In the genomic region with DNA sequence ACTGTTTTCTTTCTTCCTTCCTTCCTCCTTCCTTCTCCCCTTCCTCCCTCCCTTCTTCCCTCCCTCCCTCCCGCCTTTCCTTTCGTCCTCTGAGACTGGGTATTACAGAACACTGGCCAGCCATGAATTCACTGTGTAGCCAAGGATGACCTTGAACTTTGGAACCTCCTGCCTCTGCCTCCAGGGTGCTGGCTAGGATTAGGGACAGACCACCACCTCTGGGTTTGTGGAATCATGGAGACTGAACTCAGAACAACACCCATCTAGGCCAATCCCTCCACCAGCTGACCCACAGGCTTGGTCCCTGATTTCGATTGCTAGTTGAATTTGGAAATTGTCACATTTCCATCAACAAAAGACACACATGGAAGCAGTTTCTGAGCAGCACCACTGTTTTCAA, we compare ENCODE assay signal across 13 mouse cellular contexts. TPM values are rescaled to one million over a fixed set of nuclear protein-coding genes. Genes with fewer than 3 reads are reported as not detected.
DNase-seq lines count a peak whose midpoint lies in the region; ATAC-seq and TF ChIP-seq lines count a peak whose summit lies in the region.
"Had no signal": no experiment of that assay in that cellular context is flagged by ENCODE, and none has a peak within 500 bp of the region (broad histone marks: within the 10 kb centered on the region; RNA-seq: fewer than 3 reads in every experiment).

No protein-coding gene starts in this region.

- H3K4me2 ChIP-seq in lung, embryonic 16.5 days (ENCODE audit: low read depth, low read length), result no peak overlapping the region
- H3K4me2 ChIP-seq in lung, postnatal 0 days (replicated peaks; ENCODE audit: low read depth, low read length), result no peak overlapping the region
- no peak overlapping the region for H3K4me2 ChIP-seq in forebrain, postnatal 0 days (ENCODE audit: low read depth)
- H3K4me2 ChIP-seq in stomach, postnatal 0 days (replicated peaks; ENCODE audit: low read depth), result no peak overlapping the region
- H3K4me2 ChIP-seq: heart, embryonic 12.5 days; limb, embryonic 13.5 days; midbrain, embryonic 12.5 days had no signal

- 52% methylated on average over 3 of the region's 3 CpGs for WGBS in lung, embryonic 16.5 days
- 65% methylated on average over 3 of the region's 3 CpGs for WGBS in lung, postnatal 0 days
- 46% methylated on average over 3 of the region's 3 CpGs for WGBS in forebrain, postnatal 0 days
- WGBS in stomach, postnatal 0 days, result 65% methylated on average over 3 of the region's 3 CpGs

- intact Hi-C loops in gastrocnemius, adult 2 months (cut with DNase I), result no loop called here

- DNase-seq in gastrocnemius, adult 2 months, result no peak
- no peak for DNase-seq in gastrocnemius, adult 18-20 months (ENCODE audit: low spot score)
- no peak for DNase-seq in lung, postnatal 0 days (ENCODE audit: low spot score)
- no peak for DNase-seq in forebrain, postnatal 0 days
- no peak for DNase-seq in stomach, postnatal 0 days (ENCODE audit: low spot score)
- DNase-seq in cerebellum, postnatal 4 days (ENCODE audit: low spot score in 2 of 2), result no peak
- DNase-seq in frontal cortex, postnatal 10 days (ENCODE audit: low spot score in 2 of 2), result no peak
- DNase-seq: kidney, adult 11 months; right cerebral cortex, postnatal 25 days had no signal

- H3K27me3 ChIP-seq in lung, embryonic 16.5 days (ENCODE audit: control insufficient read depth, insufficient read depth, low read depth, low read length), result no peaks in the 10 kb centered on the region
- H3K27me3 ChIP-seq in lung, postnatal 0 days (replicated peaks; ENCODE audit: insufficient read depth, low read length), result no peaks in the 10 kb centered on the region
- H3K27me3 ChIP-seq in forebrain, postnatal 0 days (ENCODE audit: insufficient read depth, low read length), result no peaks in the 10 kb centered on the region
- no peaks in the 10 kb centered on the region for H3K27me3 ChIP-seq in stomach, postnatal 0 days (ENCODE audit: control insufficient read depth, insufficient read depth, low read length)
- H3K27me3 ChIP-seq: heart, embryonic 12.5 days; limb, embryonic 13.5 days had no signal

- peak; percentile 18; the same call in 1 of the 2 replicates for ATAC-seq in lung, embryonic 16.5 days (ENCODE audit: low read depth)
- no peak for ATAC-seq in lung, postnatal 0 days
- no peak for ATAC-seq in forebrain, postnatal 0 days
- no peak for ATAC-seq in stomach, postnatal 0 days (ENCODE audit: low FRiP score, low TSS enrichment)

- H3K36me3 ChIP-seq in lung, embryonic 16.5 days (ENCODE audit: control insufficient read depth, insufficient read depth, low read length), result no peaks in the 10 kb centered on the region
- H3K36me3 ChIP-seq in lung, postnatal 0 days (ENCODE audit: insufficient read depth, low read length), result no peaks in the 10 kb centered on the region
- H3K36me3 ChIP-seq in forebrain, postnatal 0 days (ENCODE audit: insufficient read depth), result no peaks in the 10 kb centered on the region
- H3K36me3 ChIP-seq in stomach, postnatal 0 days (ENCODE audit: control insufficient read depth, insufficient read depth, low read length), result no peaks in the 10 kb centered on the region
- H3K36me3 ChIP-seq: heart, embryonic 12.5 days; limb, embryonic 13.5 days; midbrain, embryonic 12.5 days had no signal

- TF ChIP-seq EP300 in lung, postnatal 0 days (IDR thresholded peaks at IDR 0.05), result no peak
- TF ChIP-seq EP300 in stomach, postnatal 0 days (optimal IDR thresholded peaks at IDR 0.05), result no peak

- no peak overlapping the region for H3K9ac ChIP-seq in lung, embryonic 16.5 days (ENCODE audit: low read length)
- no peak overlapping the region for H3K9ac ChIP-seq in lung, postnatal 0 days (replicated peaks; ENCODE audit: low read depth)
- H3K9ac ChIP-seq in forebrain, postnatal 0 days, result no peak overlapping the region
- H3K9ac ChIP-seq in stomach, postnatal 0 days (ENCODE audit: low read length), result no peak overlapping the region
- H3K9ac ChIP-seq: heart, embryonic 12.5 days; limb, embryonic 13.5 days; midbrain, embryonic 12.5 days had no signal

- H3K4me3 ChIP-seq in gastrocnemius, adult 2 months, result no peak overlapping the region
- no peak overlapping the region for H3K4me3 ChIP-seq in lung, embryonic 16.5 days (ENCODE audit: low read length)
- no peak overlapping the region for H3K4me3 ChIP-seq in lung, postnatal 0 days (ENCODE audit: low read depth, low read length)
- H3K4me3 ChIP-seq in forebrain, postnatal 0 days (ENCODE audit: low read depth, low read length), result no peak overlapping the region
- H3K4me3 ChIP-seq in stomach, postnatal 0 days (ENCODE audit: low read depth, low read length), result no peak overlapping the region
- H3K4me3 ChIP-seq: heart, embryonic 12.5 days; limb, embryonic 13.5 days; midbrain, embryonic 12.5 days had no signal

- no peaks in the 10 kb centered on the region for H3K9me3 ChIP-seq in lung, embryonic 16.5 days (ENCODE audit: control insufficient read depth, low read length)
- H3K9me3 ChIP-seq in lung, postnatal 0 days (ENCODE audit: low read length), result no peaks in the 10 kb centered on the region
- H3K9me3 ChIP-seq in forebrain, postnatal 0 days (ENCODE audit: low read length), result no peaks in the 10 kb centered on the region
- no peaks in the 10 kb centered on the region for H3K9me3 ChIP-seq in stomach, postnatal 0 days (ENCODE audit: control insufficient read depth, low read length)
- H3K9me3 ChIP-seq: heart, embryonic 12.5 days; limb, embryonic 13.5 days; midbrain, embryonic 12.5 days had no signal

- H3K27ac ChIP-seq in gastrocnemius, adult 2 months, result peak overlapping the region; percentile 40
- peak overlapping the region; percentile 78 for H3K27ac ChIP-seq in lung, embryonic 16.5 days (ENCODE audit: low read length)
- no peak overlapping the region for H3K27ac ChIP-seq in lung, postnatal 0 days (ENCODE audit: low read length)
- 0 out of 2 replicates have a peak overlapping the region, but pooled peaks have one; percentile 21 for H3K27ac ChIP-seq in forebrain, postnatal 0 days (ENCODE audit: low read depth, low read length)
- peak overlapping the region; percentile 49; the same call in 1 of the 2 replicates for H3K27ac ChIP-seq in stomach, postnatal 0 days (replicated peaks)
- H3K27ac ChIP-seq: limb, embryonic 13.5 days; midbrain, embryonic 12.5 days had no signal

- TF ChIP-seq CTCF in gastrocnemius, adult 2 months (IDR thresholded peaks at IDR 0.05), result no peak
- no peak for TF ChIP-seq CTCF in lung, postnatal 0 days (IDR thresholded peaks at IDR 0.05)
- no peak for TF ChIP-seq CTCF in forebrain, postnatal 0 days (IDR thresholded peaks at IDR 0.05; ENCODE audit: low read depth)
- TF ChIP-seq CTCF in stomach, postnatal 0 days (IDR thresholded peaks at IDR 0.05; ENCODE audit: low read depth), result no peak

- H3K4me1 ChIP-seq in lung, embryonic 16.5 days (replicated peaks; ENCODE audit: control insufficient read depth, insufficient read depth, low read length), result peaks cover 14% of the 10 kb centered on the region
- H3K4me1 ChIP-seq in lung, postnatal 0 days (ENCODE audit: insufficient read depth, low read depth, low read length), result no peaks in the 10 kb centered on the region; the same call in 1 of the 2 replicates
- peaks cover 3% of the 10 kb centered on the region for H3K4me1 ChIP-seq in forebrain, postnatal 0 days (ENCODE audit: insufficient read depth)
- no peaks in the 10 kb centered on the region for H3K4me1 ChIP-seq in stomach, postnatal 0 days (replicated peaks; ENCODE audit: control insufficient read depth, insufficient read depth)

RNA-seq across cellular contexts. Expression of gene Sik1, which starts 49.1 kb away (rescaled TPM):
- total RNA-seq in gastrocnemius, adult 2 months (2021), result 10 to 100 TPM; 13.4 to 58.6 TPM
- 10 to 100 TPM; 23.5 to 27.8 TPM for total RNA-seq in gastrocnemius, adult 18-20 months (2021)
- 32.7 and 33.0 TPM in 2 replicates for polyA plus RNA-seq in lung, embryonic 16.5 days (2015; fragmentation: Nextera tagmentation; extraction: Ambion mirVana)
- polyA plus RNA-seq in lung, postnatal 0 days (2015; fragmentation: Nextera tagmentation; extraction: Ambion mirVana), result 29.5 and 35.9 TPM in 2 replicates
- total RNA-seq in forebrain, postnatal 0 days (2014; rRNA removed), result 34.6 and 42.2 TPM in 2 replicates
- 18.6 and 19.4 TPM in 2 replicates for polyA plus RNA-seq in forebrain, postnatal 0 days (2015; fragmentation: Nextera tagmentation; extraction: Ambion mirVana)
- polyA plus RNA-seq in stomach, postnatal 0 days (2015; fragmentation: Nextera tagmentation; extraction: Ambion mirVana), result 18.2 and 19.8 TPM in 2 replicates
